Mouse (Mus musculus) adrenal gland, postnatal 14 days (tissue): ENCODE results near the gene Krtap3-1. TPM values are rescaled to one million over a fixed set of nuclear protein-coding genes. Genes with fewer than 3 reads are reported as not detected.

Experiments
- DNase-seq: peaks from one replicate; pipeline ENCODE4 v3.0.0; 2021; ENCODE audit warnings: mixed read lengths
- total RNA-seq: library from RNA; stranded (reverse); gene quantifications from 2 replicates; pipeline ENCODE4 v1.2.3, GENCODE M21; 2021

Krtap3-1 gene
- total RNA-seq, 1 experiment from 2014 or later = not detected

DNA sequence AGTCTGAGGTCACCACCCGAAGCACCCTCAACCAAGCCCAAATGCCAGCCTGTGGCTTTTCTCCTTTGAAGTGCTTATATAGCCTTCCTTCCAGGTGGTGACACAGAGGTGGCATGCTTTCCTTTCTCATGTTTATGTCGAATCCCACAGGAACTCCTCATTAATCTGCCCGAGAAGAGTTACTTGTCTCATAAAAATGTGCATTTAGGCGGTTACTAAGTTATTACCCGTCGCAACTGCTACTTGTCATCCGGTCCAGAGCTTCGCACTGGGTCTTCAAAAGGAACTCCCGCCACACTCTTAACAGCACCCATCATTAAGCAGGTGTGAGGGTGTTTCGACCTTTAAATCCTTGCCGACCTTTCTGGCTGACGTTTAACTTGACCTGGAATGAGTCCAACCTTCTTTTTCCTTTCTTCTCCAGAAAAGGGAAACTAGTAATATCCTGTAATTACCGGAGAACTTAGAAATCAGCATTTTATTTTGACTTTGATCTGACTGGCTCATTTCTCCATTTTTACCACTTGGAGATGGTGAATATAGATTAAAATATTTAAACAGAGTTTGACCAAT is 45.1 kb downstream of the Krtap3-1 start, which contains the start of gene Krt39:
TSS of gene Krt39 (minus strand) at position 51 of the 573 bp plus-strand sequence.
- no peak for DNase-seq

Other genes starting within 250 kb of the Krtap3-1 start
- gene Krt25, start 243.7 kb downstream of the Krtap3-1 start, total RNA-seq = not detected in 2 replicates
- gene Krt26, start 228.7 kb downstream of the Krtap3-1 start, total RNA-seq = not detected in 2 replicates
- not detected in 2 replicates for gene Krt27, start 215.5 kb downstream of the Krtap3-1 start, total RNA-seq
- gene Krt28, start 191.7 kb downstream of the Krtap3-1 start, total RNA-seq = not detected in 2 replicates
- 4.3 and 5.6 TPM in 2 replicates for gene Krt10, start 177.3 kb downstream of the Krtap3-1 start, total RNA-seq
- gene Krt12, start 144.4 kb downstream of the Krtap3-1 start, total RNA-seq = not detected in 2 replicates
- gene Krt20, start 128.5 kb downstream of the Krtap3-1 start, total RNA-seq = 0.30 and 0.96 TPM in 2 replicates
- 0.30 and 6.4 TPM in 2 replicates for gene Krt23, start 73.5 kb downstream of the Krtap3-1 start, total RNA-seq
- gene Krt39, start 45.3 kb downstream of the Krtap3-1 start, total RNA-seq = not detected in 2 replicates
- gene Krt40, start 23.5 kb downstream of the Krtap3-1 start, total RNA-seq = not detected in 2 replicates
- not detected in 2 replicates for gene Krtap3-3, start 15.8 kb downstream of the Krtap3-1 start, total RNA-seq
- gene Krtap3-2, start 9.8 kb downstream of the Krtap3-1 start, total RNA-seq = not detected in 2 replicates
- not detected in 2 replicates for gene Gm11939, start 7.2 kb downstream of the Krtap3-1 start, total RNA-seq
- not detected in 2 replicates for gene Krtap1-5, start 14.4 kb upstream of the Krtap3-1 start, total RNA-seq
- gene Krtap1-4, start 17.0 kb upstream of the Krtap3-1 start, total RNA-seq = not detected in 2 replicates
- not detected in 2 replicates for gene Krtap1-3, start 24.7 kb upstream of the Krtap3-1 start, total RNA-seq
- gene Krtap9-3, start 31.5 kb upstream of the Krtap3-1 start, total RNA-seq = not detected in 2 replicates
- gene Gm11938, start 36.7 kb upstream of the Krtap3-1 start, total RNA-seq = not detected in 2 replicates
- gene Gm11937, start 43.6 kb upstream of the Krtap3-1 start, total RNA-seq = not detected in 2 replicates
- gene Krtap2-4, start 48.2 kb upstream of the Krtap3-1 start, total RNA-seq = not detected in 2 replicates
- not detected in 2 replicates for gene Gm11562, start 53.8 kb upstream of the Krtap3-1 start, total RNA-seq
- gene Krtap4-1, start 61.6 kb upstream of the Krtap3-1 start, total RNA-seq = not detected in 2 replicates
- gene Krtap4-2, start 68.5 kb upstream of the Krtap3-1 start, total RNA-seq = not detected in 2 replicates
- not detected in 2 replicates for gene Krtap4-7, start 77.5 kb upstream of the Krtap3-1 start, total RNA-seq
- gene Gm11555, start 83.6 kb upstream of the Krtap3-1 start, total RNA-seq = not detected in 2 replicates
- not detected in 2 replicates for gene Gm11563, start 92.3 kb upstream of the Krtap3-1 start, total RNA-seq
- gene Krtap4-6, start 99.3 kb upstream of the Krtap3-1 start, total RNA-seq = not detected in 2 replicates
- gene Gm14190, start 124.1 kb upstream of the Krtap3-1 start, total RNA-seq = not detected in 2 replicates
- not detected in 2 replicates for gene Gm14180, start 167.7 kb upstream of the Krtap3-1 start, total RNA-seq
- not detected in 2 replicates for gene Gm11595, start 206.3 kb upstream of the Krtap3-1 start, total RNA-seq
- gene Krtap4-8, start 214.1 kb upstream of the Krtap3-1 start, total RNA-seq = not detected in 2 replicates
- not detected in 2 replicates for gene Krtap4-9, start 218.6 kb upstream of the Krtap3-1 start, total RNA-seq
- not detected in 2 replicates for gene Gm11596, start 226.8 kb upstream of the Krtap3-1 start, total RNA-seq
- not detected in 2 replicates for gene Gm11569, start 232.3 kb upstream of the Krtap3-1 start, total RNA-seq
- gene Gm11554, start 237.8 kb upstream of the Krtap3-1 start, total RNA-seq = not detected in 2 replicates
- not detected in 2 replicates for gene Krtap4-13, start 243.3 kb upstream of the Krtap3-1 start, total RNA-seq
- gene Gm11564, start 249.0 kb upstream of the Krtap3-1 start, total RNA-seq = not detected in 2 replicates